Mouse (Mus musculus): ENCODE measurements around the gene Olfr372. TPM values are rescaled to one million over a fixed set of nuclear protein-coding genes. Genes with fewer than 3 reads are reported as not detected.

Gene Olfr372
- total RNA-seq, 2 experiments from 2014 or later, result not detected

DNA sequence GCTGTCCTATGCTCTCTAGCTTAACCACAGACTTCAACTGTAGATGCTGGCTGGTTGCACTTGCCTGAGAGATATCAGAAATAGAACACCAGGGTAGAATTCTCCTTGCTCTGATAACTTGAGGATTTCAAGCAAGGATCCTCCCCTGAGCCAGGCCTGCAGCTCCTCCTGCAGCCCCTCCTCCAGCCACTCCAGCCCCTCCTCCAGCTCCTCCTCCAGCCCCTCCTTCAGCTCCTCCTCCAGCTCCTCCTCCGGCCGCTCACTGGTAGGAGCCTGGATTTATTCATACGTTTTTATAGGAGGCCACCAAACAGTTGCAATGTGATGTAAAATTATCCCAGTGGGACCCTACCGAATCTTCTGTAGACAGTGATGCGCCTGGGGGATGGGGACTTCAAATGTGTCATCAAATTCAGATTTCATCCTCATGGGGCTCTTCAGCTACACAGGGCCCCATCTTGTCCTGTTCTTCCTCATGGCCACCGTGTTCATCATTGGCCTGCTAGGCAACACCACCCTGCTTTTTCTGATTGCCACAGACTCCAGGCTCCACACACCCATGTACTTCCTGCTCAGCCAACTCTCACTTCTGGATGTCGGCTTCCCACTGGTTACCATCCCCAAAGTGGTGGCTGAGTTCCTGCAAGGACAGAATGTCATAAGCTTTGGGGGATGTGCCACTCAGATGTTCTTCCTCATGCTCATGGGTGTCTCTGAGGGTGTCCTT lies 58.5 kb downstream of the Olfr372 start:
- peak; percentile 12 to 30 for DNase-seq (ENCODE audit: low spot score in 2 of 2)

DNA sequence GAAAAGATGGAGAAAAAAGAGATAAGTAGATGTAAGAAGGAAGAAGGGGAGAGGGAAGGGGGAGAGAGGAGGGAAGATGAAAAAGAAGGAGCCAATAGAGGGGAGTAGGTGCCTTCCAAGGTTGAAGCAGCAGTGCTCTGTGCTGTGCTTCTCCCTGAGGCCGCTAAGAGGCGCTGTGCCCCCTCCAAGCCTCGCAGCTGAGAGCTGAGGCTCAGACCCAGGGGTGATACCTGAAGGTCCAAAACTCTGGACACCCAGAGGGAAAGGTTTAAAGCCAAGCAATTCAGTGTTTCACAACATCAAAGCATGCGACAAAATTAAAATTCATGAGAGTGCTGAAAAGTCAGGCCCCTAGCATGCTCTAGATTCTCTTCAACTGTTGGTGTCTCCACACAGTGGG lies 64.1 kb downstream of the Olfr372 start:
- no peak for DNase-seq (ENCODE audit: low spot score in 2 of 2)

DNA sequence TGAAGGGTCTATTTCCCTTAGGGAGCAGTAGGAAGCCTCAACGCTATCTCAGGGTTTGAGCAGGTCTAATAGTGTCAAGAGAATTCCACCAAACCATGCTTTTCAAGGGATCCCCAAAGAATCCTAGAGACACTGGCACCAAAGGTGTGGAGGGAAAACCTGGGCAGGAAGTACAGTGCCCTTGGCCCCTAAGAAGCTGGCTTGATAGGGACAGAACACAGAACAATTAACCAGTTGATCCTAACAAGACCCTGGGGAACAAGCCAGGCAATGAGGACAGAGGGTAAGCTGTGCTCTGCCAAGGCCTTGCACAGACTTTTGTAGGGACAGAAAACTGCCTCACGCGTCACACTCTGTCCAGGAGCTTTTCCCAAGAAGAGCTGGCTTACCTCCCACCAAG lies 65.7 kb downstream of the Olfr372 start, which contains the start of gene Olfr374:
Gene Olfr374, plus strand, starts transcription at position 301 of the 400 bp plus-strand sequence.
- no peak for DNase-seq (ENCODE audit: low spot score in 2 of 2)

Other genes with a start within 250 kb of the Olfr372 start
- 10 to 100 TPM; 10.4 to 12.3 TPM for gene Zfp709, start 159.2 kb upstream of the Olfr372 start, total RNA-seq (2021)
- 10 to 100 TPM; 13.0 to 15.2 TPM for gene Zfp882, start 132.6 kb upstream of the Olfr372 start, total RNA-seq (2021)
- gene Zfp617, start 132.6 kb upstream of the Olfr372 start, total RNA-seq (2021), result 10 to 100 TPM; 27.9 to 28.2 TPM
- 10 to 100 TPM; 16.1 to 17.7 TPM for gene Zfp961, start 90.2 kb upstream of the Olfr372 start, total RNA-seq (2021)
- not detected for gene Cyp4f18, start 31.6 kb upstream of the Olfr372 start, total RNA-seq (2021)
- gene Olfr373, start 42.0 kb downstream of the Olfr372 start, total RNA-seq (2021), result not detected
- not detected for gene Olfr374, start 65.8 kb downstream of the Olfr372 start, total RNA-seq (2021)
- 10 to 100 TPM; 52.7 to 57.9 TPM for gene Tpm4, start 93.8 kb downstream of the Olfr372 start, total RNA-seq (2021)
- gene Rab8a, start 120.0 kb downstream of the Olfr372 start, total RNA-seq (2021), result 10 to 100 TPM; 38.0 to 50.9 TPM
- gene Hsh2d, start 148.4 kb downstream of the Olfr372 start, total RNA-seq (2021), result under 1 TPM in 1 of 2 experiments, not detected in 1; 0.27 TPM
- gene Cib3, start 171.6 kb downstream of the Olfr372 start, total RNA-seq (2021), result not detected
- gene Gm11034, start 172.4 kb downstream of the Olfr372 start, total RNA-seq (2021), result not detected
- 10 to 100 TPM; 62.5 to 65.8 TPM for gene Fam32a, start 178.5 kb downstream of the Olfr372 start, total RNA-seq (2021)
- gene Ap1m1, start 198.8 kb downstream of the Olfr372 start, total RNA-seq (2021), result 100 to 1,000 TPM; 108 to 109 TPM